Mouse (Mus musculus) liver, adult 2 months (tissue): ENCODE data around the gene Kalrn.

ENCODE experiments used
- CTCF ChIP-seq: fragments of 200-500 bp; IDR thresholded peaks from 2 replicates; pipeline ENCODE4 v1.5.1; 2011; ENCODE audit warnings: low read depth, low read length, control low read depth
- POLR2A ChIP-seq: fragments of 200-500 bp; IDR thresholded peaks from 2 replicates; pipeline ENCODE4 v1.6.1; 2011; ENCODE audit warnings: low read length, control low read depth; ENCODE audit not compliant: insufficient read depth; ENCODE audit errors: extremely low read depth

DNA sequence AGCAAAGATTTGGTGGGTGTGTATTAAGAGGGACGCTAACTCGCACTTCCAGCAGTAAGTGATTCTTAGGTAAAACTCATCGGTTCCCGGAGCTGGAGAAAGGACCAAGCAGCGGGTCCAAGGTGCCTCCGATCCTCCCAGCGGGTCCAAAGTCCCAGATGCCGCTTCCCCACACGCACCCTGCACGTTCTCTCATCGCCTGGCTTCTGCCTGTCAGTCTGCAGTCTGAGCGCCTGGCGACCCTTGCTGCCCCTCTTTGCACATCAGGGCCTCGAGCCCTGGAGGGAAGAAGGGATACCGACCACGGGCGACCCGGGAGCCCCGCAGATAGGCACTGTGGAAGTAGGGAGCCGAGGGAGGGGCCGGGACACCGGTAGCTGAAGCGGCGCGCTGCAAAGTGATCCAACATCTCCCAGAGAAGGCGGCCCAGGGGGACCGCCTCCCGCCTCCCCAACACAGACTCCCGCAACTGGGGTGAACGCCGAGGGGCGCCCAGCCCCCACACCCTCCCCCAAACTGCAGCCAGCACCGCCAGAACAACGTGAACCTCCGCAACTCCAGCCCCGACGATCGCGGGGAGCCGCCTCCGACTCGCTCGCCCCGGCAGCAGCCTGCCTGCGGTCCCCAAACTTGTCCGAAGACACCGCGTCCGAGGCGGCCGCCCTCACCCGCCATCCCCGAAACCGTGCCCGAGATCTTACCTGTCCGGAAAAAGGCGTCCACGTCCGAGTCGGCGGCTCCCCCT is 754 bp downstream of the Kalrn start:
- TF ChIP-seq POLR2A (no peak), CTCF (no peak)
